Mouse (Mus musculus) hindbrain, postnatal 0 days (tissue): ENCODE measurements around the gene Mrpl36. TPM values are rescaled to one million over a fixed set of nuclear protein-coding genes. Genes with fewer than 3 reads are reported as not detected.

Experiments used
- ATAC-seq: fragments of 200-750 bp; cut with Nextera tagmentation; 2 replicates; pipeline ENCODE4 v1.8.0; 2017; ENCODE audit warnings: mild to moderate bottlenecking, moderate TSS enrichment, moderate library complexity
- DNase-seq: peaks from one replicate; pipeline ENCODE4 v3.0.0-alpha.2; 2015; ENCODE audit warnings: low spot score
- H3K27ac ChIP-seq: fragments of 300-500 bp; sonication (generic); 2 replicates; pipeline ENCODE4 v1.5.1; 2014; ENCODE audit warnings: mild to moderate bottlenecking
- H3K27me3 ChIP-seq: fragments of 300-500 bp; sonication (generic); 2 replicates; pipeline ENCODE4 v1.6.1; 2014; ENCODE audit warnings: low read length, mixed read lengths; ENCODE audit not compliant: insufficient read depth
- H3K36me3 ChIP-seq: fragments of 300-500 bp; sonication (generic); 2 replicates; pipeline ENCODE4 v1.6.1; 2014; ENCODE audit warnings: low read length, mixed read lengths; ENCODE audit not compliant: insufficient read depth
- H3K4me1 ChIP-seq: fragments of 300-500 bp; sonication (generic); 2 replicates; pipeline ENCODE4 v1.6.1; 2014; ENCODE audit warnings: antibody characterized with exemption, low read length, mixed read lengths; ENCODE audit not compliant: insufficient read depth
- H3K4me2 ChIP-seq: fragments of 300-500 bp; sonication (generic); 2 replicates; pipeline ENCODE4 v1.6.1; 2014; ENCODE audit warnings: low read depth, mild to moderate bottlenecking, low read length, moderate library complexity, mixed read lengths
- H3K4me3 ChIP-seq: fragments of 300-500 bp; sonication (generic); 2 replicates; pipeline ENCODE4 v1.5.1; 2014; ENCODE audit warnings: low read length
- H3K9ac ChIP-seq: fragments of 300-500 bp; sonication (generic); replicated peaks from 2 replicates; pipeline ENCODE4 v1.6.1; 2014; ENCODE audit warnings: mild to moderate bottlenecking, low read length, moderate library complexity, mixed read lengths
- H3K9me3 ChIP-seq: fragments of 300-500 bp; sonication (generic); 2 replicates; pipeline ENCODE4 v1.6.1; 2016; ENCODE audit warnings: low read length, mixed read lengths
- CTCF ChIP-seq: IDR thresholded peaks from 2 replicates; pipeline ENCODE4 v1.5.1; 2016; ENCODE audit warnings: antibody characterized with exemption, control low read depth, low read depth
- WGBS: fragments of 180-500 bp; shearing (Covaris S2); extraction: QIAGEN DNeasy Blood & Tissue Kit; methylation state at CpG from one replicate; pipeline ENCODE4 v1.1.7; 2014; 5-methylcytosine and 5-hydroxymethylcytosine counted together
- polyA plus RNA-seq: library from polyadenylated mRNA; unstranded; fragments of >200 nt; fragmentation: Nextera tagmentation; extraction: Ambion mirVana; gene quantifications from 2 replicates; pipeline ENCODE4 v1.2.1, GENCODE M21; 2015
- total RNA-seq: library from RNA; depleted of rRNA; stranded (reverse); fragments of >200 nt; gene quantifications from 2 replicates; pipeline ENCODE4 v1.2.3, GENCODE M21; 2014

Gene Mrpl36
- total and polyA plus RNA-seq, 2 experiments from 2014 or later: 39.9 to 69.2 TPM

GRCm38 (mm10) chr13:73320048-73320447 is 8.3 kb upstream of the Mrpl36 start:
- no peak overlapping the region for H3K9ac ChIP-seq
- TF ChIP-seq CTCF: no peak
- 0 out of 2 replicates have a peak, but pooled peaks cover 2% of the 10 kb centered on the region for H3K9me3 ChIP-seq
- 98% methylated on average over 4 of the region's 4 CpGs for WGBS
- H3K27ac ChIP-seq: no peak overlapping the region
- H3K4me1 ChIP-seq: no peaks in the 10 kb centered on the region
- H3K36me3 ChIP-seq: peaks cover 40% of the 10 kb centered on the region
- no peak overlapping the region for H3K4me2 ChIP-seq
- no peak overlapping the region for H3K4me3 ChIP-seq
- H3K27me3 ChIP-seq: no peaks in the 10 kb centered on the region
- DNase-seq: no peak
- ATAC-seq: no peak

DNA sequence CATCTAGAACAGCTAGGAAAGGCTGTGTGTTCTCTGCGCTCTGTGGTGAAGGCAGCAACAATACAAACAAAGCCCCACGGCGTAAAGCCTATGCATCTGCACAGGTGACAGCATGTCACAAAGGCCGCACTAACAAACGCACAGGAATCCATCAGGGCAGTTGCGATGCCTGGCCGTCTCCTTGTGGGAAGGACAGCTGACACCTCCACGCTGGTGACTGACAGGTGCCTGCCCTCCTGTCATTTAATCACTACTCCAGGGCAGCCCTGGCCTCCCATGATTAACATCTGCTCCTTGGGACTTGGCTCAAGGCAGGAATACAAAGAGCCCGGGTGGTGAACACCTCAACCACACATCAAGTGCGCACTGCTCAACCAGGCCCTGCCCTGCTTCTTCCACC is 5.7 kb upstream of the Mrpl36 start:
- peak; percentile 18; the same call in 1 of the 2 replicates for ATAC-seq
- no peak for DNase-seq
- Histone ChIP-seq H3K9ac (no peak overlapping the region), H3K4me3 (no peak overlapping the region), H3K4me1 (no peaks in the 10 kb centered on the region), H3K27ac (no peak overlapping the region), H3K36me3 (peaks cover 46% of the 10 kb centered on the region), H3K4me2 (no peak overlapping the region), H3K27me3 (no peaks in the 10 kb centered on the region), H3K9me3 (0 out of 2 replicates have a peak, but pooled peaks cover under 1% of the 10 kb centered on the region)
- no peak for TF ChIP-seq CTCF
- 83% methylated on average over 10 of the region's 10 CpGs for WGBS

DNA sequence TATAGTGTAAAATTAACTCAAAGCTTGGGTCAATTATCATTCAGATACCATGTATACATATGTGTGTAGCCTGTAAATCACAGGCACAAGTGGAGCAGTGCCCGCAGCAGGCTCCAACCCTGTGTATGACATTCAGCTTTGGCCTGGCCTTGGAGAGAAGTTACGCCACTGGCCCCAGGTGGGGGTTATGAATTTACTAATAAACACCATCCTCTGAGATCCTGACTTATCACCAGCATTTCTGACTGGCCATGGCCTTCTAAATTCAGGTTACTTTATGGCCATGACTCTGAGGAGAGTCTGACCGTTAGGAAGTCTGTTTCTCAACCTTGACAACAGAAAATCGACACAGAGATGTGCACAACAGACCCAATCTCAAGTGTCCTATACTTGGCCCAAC is 4.9 kb upstream of the Mrpl36 start:
- no peak overlapping the region for H3K4me2 ChIP-seq
- H3K4me3 ChIP-seq: no peak overlapping the region
- no peaks in the 10 kb centered on the region for H3K4me1 ChIP-seq
- no peak for ATAC-seq
- H3K9ac ChIP-seq: no peak overlapping the region
- 91% methylated on average over 4 of the region's 4 CpGs for WGBS
- H3K36me3 ChIP-seq: peaks cover 39% of the 10 kb centered on the region
- no peaks in the 10 kb centered on the region for H3K9me3 ChIP-seq
- DNase-seq: no peak
- no peak for TF ChIP-seq CTCF
- H3K27ac ChIP-seq: no peak overlapping the region
- H3K27me3 ChIP-seq: no peaks in the 10 kb centered on the region

DNA sequence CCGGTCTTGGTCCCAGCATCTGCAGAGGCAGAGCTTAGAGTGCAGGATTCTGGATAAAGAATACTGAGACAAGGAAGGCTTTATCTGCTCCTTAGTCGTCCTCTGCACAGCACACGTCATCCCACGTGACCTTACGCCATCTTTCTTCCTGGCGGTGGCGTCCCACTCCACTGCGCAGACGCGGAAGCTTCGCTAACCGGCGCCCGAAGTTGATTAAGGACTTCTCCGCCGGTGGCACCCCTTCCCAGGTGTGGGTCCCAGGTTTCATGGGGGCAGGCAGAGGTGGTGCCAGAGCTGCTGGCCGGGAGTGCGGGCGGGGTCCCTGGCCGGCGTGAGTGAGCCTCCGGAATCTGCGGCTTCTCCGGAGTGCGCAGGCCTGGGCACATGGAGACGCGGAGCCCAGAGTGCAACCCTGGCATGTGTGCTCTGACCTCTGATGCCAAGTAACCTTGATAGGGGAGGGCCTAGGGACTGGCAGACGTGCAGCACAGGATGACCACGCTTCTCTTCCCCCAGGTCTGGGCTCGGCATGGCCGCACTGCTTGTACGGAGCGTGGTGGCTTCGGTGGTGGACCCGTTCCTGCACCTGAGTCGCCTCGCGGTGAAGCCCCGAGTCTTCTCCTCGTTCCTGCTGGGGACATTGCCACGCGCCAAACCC is 2.7 kb downstream of the Mrpl36 start:
- no peaks in the 10 kb centered on the region for H3K9me3 ChIP-seq
- H3K4me2 ChIP-seq: peak overlapping the region; percentile 93
- peaks cover 2% of the 10 kb centered on the region; the same call in 1 of the 2 replicates for H3K36me3 ChIP-seq
- H3K27ac ChIP-seq: peak overlapping the region; percentile 85
- TF ChIP-seq CTCF: 0 out of 2 replicates have a peak, but pooled peaks have one; percentile 5
- no peaks in the 10 kb centered on the region for H3K27me3 ChIP-seq
- H3K4me1 ChIP-seq: peaks cover 7% of the 10 kb centered on the region
- peak; percentile 91 for ATAC-seq
- peak overlapping the region; percentile 55 for H3K4me3 ChIP-seq
- DNase-seq: peak; percentile 94
- WGBS: under 1% methylated on average over 42 of the region's 42 CpGs
- peak overlapping the region; percentile 73 for H3K9ac ChIP-seq

- H3K36me3 ChIP-seq: no peaks in the 10 kb centered on the region
- TF ChIP-seq CTCF: no peak
- no peaks in the 10 kb centered on the region for H3K27me3 ChIP-seq
- peak overlapping the region; percentile 85; the same call in 1 of the 2 replicates for H3K27ac ChIP-seq
- H3K9me3 ChIP-seq: no peaks in the 10 kb centered on the region
- peak overlapping the region; percentile 55 for H3K4me3 ChIP-seq
- 68% methylated on average over 3 of the region's 3 CpGs for WGBS
- peak overlapping the region; percentile 73 for H3K9ac ChIP-seq
- no peak for ATAC-seq
- no peak for DNase-seq
- H3K4me1 ChIP-seq: peaks cover 7% of the 10 kb centered on the region
- peak overlapping the region; percentile 93 for H3K4me2 ChIP-seq
These were observed 3.4 kb downstream of the Mrpl36 start for GRCm38 (mm10) chr13:73331736-73332135.

DNA sequence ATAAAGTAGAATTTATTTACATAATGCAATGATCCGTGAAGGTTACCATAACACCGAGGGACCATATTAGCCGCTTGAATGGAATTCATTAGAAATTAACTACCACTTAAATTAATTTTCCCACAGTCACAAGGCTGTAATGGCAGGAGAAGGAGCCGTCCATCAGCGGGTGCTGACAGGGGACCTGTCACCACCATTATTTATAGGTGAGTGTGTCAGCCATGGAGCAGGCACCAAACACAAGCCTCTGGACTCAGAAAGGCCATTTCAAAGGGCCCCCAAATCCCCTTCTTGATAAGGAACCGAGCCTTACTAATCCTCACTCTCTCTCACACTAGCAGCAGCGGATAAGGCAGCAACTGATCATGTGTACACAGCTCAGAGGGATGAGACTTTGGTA is 8.4 kb downstream of the Mrpl36 start:
- ATAC-seq (no peak), DNase-seq (no peak)
- Histone ChIP-seq H3K9ac (no peak overlapping the region), H3K9me3 (no peaks in the 10 kb centered on the region), H3K4me1 (peaks cover under 1% of the 10 kb centered on the region; the same call in 1 of the 2 replicates), H3K4me2 (no peak overlapping the region), H3K4me3 (no peak overlapping the region), H3K27ac (no peak overlapping the region), H3K36me3 (no peaks in the 10 kb centered on the region), H3K27me3 (no peaks in the 10 kb centered on the region)
- no peak for TF ChIP-seq CTCF
- 30% methylated on average over 7 of the region's 7 CpGs for WGBS
